28 mouse cellular contexts compared by ENCODE assay signal in the genomic region with DNA sequence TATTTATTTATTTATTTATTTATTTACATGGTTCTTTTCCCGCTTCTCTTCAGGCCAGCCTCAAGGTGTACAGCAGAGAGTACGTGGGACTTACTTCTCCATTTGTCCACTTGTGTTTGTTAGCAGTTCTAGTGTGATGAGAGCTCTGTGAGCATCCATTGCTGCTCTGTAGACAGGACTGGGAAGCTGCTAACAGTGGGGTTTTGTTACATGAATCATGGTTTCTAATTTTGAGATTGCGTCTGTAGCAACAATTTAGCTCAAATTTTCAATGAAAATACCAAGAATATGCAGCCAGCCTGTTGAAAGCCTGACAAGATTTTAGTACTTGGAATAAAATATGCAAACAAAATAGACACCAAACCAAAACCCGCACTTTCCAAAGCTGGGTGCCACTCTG. TPM values are rescaled to one million over a fixed set of nuclear protein-coding genes. Genes with fewer than 3 reads are reported as not detected.
DNase-seq lines count a peak whose midpoint lies in the region; ATAC-seq and TF ChIP-seq lines count a peak whose summit lies in the region.
"Had no signal": no experiment of that assay in that cellular context is flagged by ENCODE, and none has a peak within 500 bp of the region (broad histone marks: within the 10 kb centered on the region; RNA-seq: fewer than 3 reads in every experiment).

No protein-coding gene starts in this region.

- no peak for TF ChIP-seq CTCF in forebrain, postnatal 0 days (IDR thresholded peaks at IDR 0.05; ENCODE audit: low read depth)

- WGBS in forebrain, postnatal 0 days, result 68% methylated on average over 4 of the region's 4 CpGs
- 92% methylated on average over 4 of the region's 4 CpGs for WGBS in forebrain, embryonic 10.5 days
- WGBS in heart, embryonic 13.5 days, result 86% methylated on average over 4 of the region's 4 CpGs
- WGBS in liver, embryonic 13.5 days (ENCODE audit: insufficient replicate concordance), result 84% methylated on average over 4 of the region's 4 CpGs
- WGBS in liver, embryonic 12.5 days (ENCODE audit: insufficient replicate concordance), result 87% methylated on average over 4 of the region's 4 CpGs

- no peaks in the 10 kb centered on the region for H3K36me3 ChIP-seq in forebrain, postnatal 0 days (ENCODE audit: insufficient read depth)
- H3K36me3 ChIP-seq in forebrain, embryonic 10.5 days (replicated peaks), result peaks cover 32% of the 10 kb centered on the region
- H3K36me3 ChIP-seq in heart, embryonic 13.5 days, result peaks cover 3% of the 10 kb centered on the region; the same call in 1 of the 2 replicates
- H3K36me3 ChIP-seq in liver, embryonic 13.5 days, result peaks cover 14% of the 10 kb centered on the region
- H3K36me3 ChIP-seq in liver, embryonic 12.5 days, result peaks cover 39% of the 10 kb centered on the region
- H3K36me3 ChIP-seq: embryonic facial prominence, embryonic 13.5 days had no signal

- no peaks in the 10 kb centered on the region for H3K4me1 ChIP-seq in forebrain, postnatal 0 days (ENCODE audit: insufficient read depth)
- peaks cover 26% of the 10 kb centered on the region for H3K4me1 ChIP-seq in forebrain, embryonic 10.5 days
- H3K4me1 ChIP-seq in heart, embryonic 13.5 days, result peaks cover 73% of the 10 kb centered on the region
- peaks cover 91% of the 10 kb centered on the region for H3K4me1 ChIP-seq in liver, embryonic 13.5 days (replicated peaks)
- peaks cover 86% of the 10 kb centered on the region for H3K4me1 ChIP-seq in liver, embryonic 12.5 days

- no peak for ATAC-seq in forebrain, postnatal 0 days
- no peak for ATAC-seq in heart, embryonic 13.5 days (ENCODE audit: extremely low read depth, insufficient number of reproducible peaks, low FRiP score, low TSS enrichment)
- ATAC-seq in liver, embryonic 13.5 days (ENCODE audit: low read depth), result no peak
- ATAC-seq in liver, embryonic 12.5 days, result no peak
- ATAC-seq: activated CD4-positive, CD25-positive, alpha-beta regulatory T cell, adult 4 months; forebrain, embryonic 13.5 days; forebrain, embryonic 16.5 days; hindbrain, postnatal 0 days; inflammation-experienced regulatory T-cells, adult 6 months; intestine, embryonic 16.5 days had no signal

- no peak overlapping the region for H3K27ac ChIP-seq in forebrain, postnatal 0 days (ENCODE audit: low read depth, low read length)
- no peak overlapping the region for H3K27ac ChIP-seq in forebrain, embryonic 10.5 days
- peak overlapping the region; percentile 54; the same call in 1 of the 2 replicates for H3K27ac ChIP-seq in heart, embryonic 13.5 days (replicated peaks)
- H3K27ac ChIP-seq in liver, embryonic 13.5 days, result peak overlapping the region; percentile 54; the same call in 1 of the 2 replicates
- H3K27ac ChIP-seq in liver, embryonic 12.5 days, result no peak overlapping the region
- H3K27ac ChIP-seq: embryonic facial prominence, embryonic 10.5 days; embryonic facial prominence, embryonic 13.5 days; forebrain, embryonic 13.5 days; heart, adult 2 months; hindbrain, embryonic 14.5 days; hindbrain, postnatal 0 days had no signal

- no peaks in the 10 kb centered on the region for H3K27me3 ChIP-seq in forebrain, postnatal 0 days (ENCODE audit: insufficient read depth, low read length)
- H3K27me3 ChIP-seq in forebrain, embryonic 10.5 days (ENCODE audit: poor library complexity, severe bottlenecking), result no peaks in the 10 kb centered on the region
- H3K27me3 ChIP-seq in heart, embryonic 13.5 days (replicated peaks), result no peaks in the 10 kb centered on the region
- no peaks in the 10 kb centered on the region for H3K27me3 ChIP-seq in liver, embryonic 13.5 days
- no peaks in the 10 kb centered on the region for H3K27me3 ChIP-seq in liver, embryonic 12.5 days (replicated peaks)
- H3K27me3 ChIP-seq: embryonic facial prominence, embryonic 13.5 days; forebrain, embryonic 13.5 days had no signal

- no peak overlapping the region for H3K4me2 ChIP-seq in forebrain, postnatal 0 days (ENCODE audit: low read depth)
- H3K4me2 ChIP-seq in heart, embryonic 13.5 days, result no peak overlapping the region
- H3K4me2 ChIP-seq in liver, embryonic 13.5 days, result no peak overlapping the region
- H3K4me2 ChIP-seq in liver, embryonic 12.5 days, result no peak overlapping the region
- H3K4me2 ChIP-seq: embryonic facial prominence, embryonic 13.5 days; forebrain, embryonic 13.5 days; heart, embryonic 11.5 days; hindbrain, embryonic 14.5 days had no signal

- H3K9me3 ChIP-seq in forebrain, postnatal 0 days (ENCODE audit: low read length), result no peaks in the 10 kb centered on the region
- no peaks in the 10 kb centered on the region for H3K9me3 ChIP-seq in forebrain, embryonic 10.5 days
- no peaks in the 10 kb centered on the region for H3K9me3 ChIP-seq in heart, embryonic 13.5 days
- H3K9me3 ChIP-seq in liver, embryonic 13.5 days (replicated peaks), result no peaks in the 10 kb centered on the region
- H3K9me3 ChIP-seq in liver, embryonic 12.5 days (replicated peaks), result no peaks in the 10 kb centered on the region
- H3K9me3 ChIP-seq: embryonic facial prominence, embryonic 10.5 days; embryonic facial prominence, embryonic 13.5 days; forebrain, embryonic 13.5 days had no signal

- no peak overlapping the region for H3K9ac ChIP-seq in forebrain, postnatal 0 days
- H3K9ac ChIP-seq in heart, embryonic 13.5 days, result no peak overlapping the region
- no peak overlapping the region for H3K9ac ChIP-seq in liver, embryonic 13.5 days
- no peak overlapping the region for H3K9ac ChIP-seq in liver, embryonic 12.5 days
- H3K9ac ChIP-seq: embryonic facial prominence, embryonic 13.5 days; forebrain, embryonic 13.5 days; hindbrain, embryonic 14.5 days had no signal

- no peak overlapping the region for H3K4me3 ChIP-seq in forebrain, postnatal 0 days (ENCODE audit: low read depth, low read length)
- no peak overlapping the region for H3K4me3 ChIP-seq in forebrain, embryonic 10.5 days
- no peak overlapping the region for H3K4me3 ChIP-seq in heart, embryonic 13.5 days
- no peak overlapping the region for H3K4me3 ChIP-seq in liver, embryonic 13.5 days (replicated peaks)
- H3K4me3 ChIP-seq in liver, embryonic 12.5 days, result no peak overlapping the region
- H3K4me3 ChIP-seq: embryonic facial prominence, embryonic 10.5 days; embryonic facial prominence, embryonic 13.5 days; erythroblast, embryonic 14.5 days; forebrain, embryonic 13.5 days; heart, adult 2 months had no signal

- intact Hi-C loops in heart, postnatal 36 days (cut with DNase I), result loop anchor here (5.0 kb wide), 1 partner anchor 228 kb away; no protein-coding TSS in a partner anchor

- peak; percentile 14 for DNase-seq in forebrain, postnatal 0 days
- DNase-seq in forebrain, embryonic 10.5 days (ENCODE audit: extremely low spot score, low spot score), result no peak
- DNase-seq in heart, postnatal 36 days, result no peak
- no peak for DNase-seq in liver, embryonic 13.5 days
- no peak for DNase-seq in spleen, postnatal 4 days (ENCODE audit: low spot score in 2 of 2)
- DNase-seq: adrenal gland, adult 8-10 months; adrenal gland, postnatal 25 days; cerebellum, adult 11 months; cerebellum, adult 2 months; cerebellum, adult 9-11 months; cerebellum, postnatal 25 days; gastrocnemius, postnatal 10 days; gastrocnemius, postnatal 36 days; heart, adult 2 months; heart, postnatal 4 days had no signal

RNA-seq across cellular contexts. Expression of a gene that starts 14.8 kb away (rescaled TPM):
- total RNA-seq in forebrain, postnatal 0 days (2014; rRNA removed), result 43.2 and 51.3 TPM in 2 replicates
- not detected in 2 replicates for polyA plus RNA-seq in forebrain, postnatal 0 days (2015; fragmentation: Nextera tagmentation; extraction: Ambion mirVana)
- polyA plus RNA-seq in forebrain, embryonic 10.5 days (2016; fragmentation: Nextera tagmentation; extraction: Ambion mirVana), result 1.2 and 5.5 TPM in 2 replicates
- 1.8 TPM in 1 of 2 replicates, not detected in the other for polyA plus RNA-seq in heart, embryonic 13.5 days (2015; fragmentation: Nextera tagmentation; extraction: Ambion mirVana)
- total RNA-seq in heart, postnatal 36 days (2021), result 1 to 10 TPM; 3.5 to 4.9 TPM
- not detected in 2 replicates for polyA plus RNA-seq in liver, embryonic 13.5 days (2015; fragmentation: Nextera tagmentation; extraction: Ambion mirVana)
- polyA plus RNA-seq in liver, embryonic 12.5 days (2016; fragmentation: Nextera tagmentation; extraction: Ambion mirVana), result not detected in 2 replicates
- polyA plus RNA-seq: embryonic facial prominence, embryonic 13.5 days; hindbrain, embryonic 14.5 days; hindbrain, postnatal 0 days had no signal

RNA-seq across cellular contexts. Expression of a gene that starts 15.3 kb away (rescaled TPM):
- total RNA-seq in forebrain, postnatal 0 days (2014; rRNA removed), result 68.1 and 77.3 TPM in 2 replicates
- 89.6 and 106 TPM in 2 replicates for polyA plus RNA-seq in forebrain, postnatal 0 days (2015; fragmentation: Nextera tagmentation; extraction: Ambion mirVana)
- 251 and 264 TPM in 2 replicates for polyA plus RNA-seq in forebrain, embryonic 10.5 days (2016; fragmentation: Nextera tagmentation; extraction: Ambion mirVana)
- polyA plus RNA-seq in heart, embryonic 13.5 days (2015; fragmentation: Nextera tagmentation; extraction: Ambion mirVana), result 90.5 and 101 TPM in 2 replicates
- 10 to 100 TPM; 45.5 to 50.8 TPM for total RNA-seq in heart, postnatal 36 days (2021)
- 93.8 and 106 TPM in 2 replicates for polyA plus RNA-seq in liver, embryonic 13.5 days (2015; fragmentation: Nextera tagmentation; extraction: Ambion mirVana)
- polyA plus RNA-seq in liver, embryonic 12.5 days (2016; fragmentation: Nextera tagmentation; extraction: Ambion mirVana), result 124 and 136 TPM in 2 replicates

Comparison
In these comparisons a context has a peak if more than half of its experiments do, and no peak if none do; other contexts are left out.
1. H3K27ac ChIP-seq: peak in heart, embryonic 13.5 days (single experiment) and liver, embryonic 13.5 days (single experiment); none in forebrain, postnatal 0 days (single experiment), forebrain, embryonic 10.5 days (single experiment) and liver, embryonic 12.5 days (single experiment).